Mouse (Mus musculus) ovary, postnatal 10 days (tissue): ENCODE measurements at regions not wholly inside any gene's neighbourhood (a gene's known extent, or its start where the extent isn't known, plus 50 kb on each side); places are given as distances from the start of the nearest gene placed in this dataset.

Experiments used
- DNase-seq: peaks from one replicate; pipeline ENCODE4 v3.0.0; 2022; ENCODE audit warnings: low spot score

GRCm38 (mm10) chr6:93026068-93027022, 83.1 kb upstream of the Adamts9 start:
- peak; percentile 17 for DNase-seq

- no peak for DNase-seq
Measured at GRCm38 (mm10) chr6:93014534-93014933, 71.2 kb upstream of the Adamts9 start.

GRCm38 (mm10) chr6:93011906-93012305, 68.6 kb upstream of the Adamts9 start:
- no peak for DNase-seq

- DNase-seq: no peak
Measured at GRCm38 (mm10) chr6:93004587-93005240, 61.4 kb upstream of the Adamts9 start.

GRCm38 (mm10) chr6:93003812-93004211, 60.5 kb upstream of the Adamts9 start:
- DNase-seq: no peak

GRCm38 (mm10) chr6:92993647-92994046, 50.4 kb upstream of the Adamts9 start:
- DNase-seq: no peak
